Mouse (Mus musculus) forebrain, postnatal 0 days (tissue): ENCODE results near the gene 1520401A03Rik. TPM values are rescaled to one million over a fixed set of nuclear protein-coding genes. Genes with fewer than 3 reads are reported as not detected.

Experiments
- ATAC-seq: fragments of 200-750 bp; cut with Nextera tagmentation; 2 replicates; pipeline ENCODE4 v1.8.0; 2017; ENCODE audit warnings: mild to moderate bottlenecking, moderate library complexity
- DNase-seq: peaks from one replicate; pipeline ENCODE4 v3.0.0-alpha.2; 2015
- H3K27ac ChIP-seq: fragments of 300-500 bp; sonication (generic); 2 replicates; pipeline ENCODE4 v1.5.1; 2014; ENCODE audit warnings: low read depth, mild to moderate bottlenecking, antibody characterized with exemption, low read length, moderate library complexity, mixed read lengths
- H3K27me3 ChIP-seq: fragments of 300-500 bp; sonication (generic); 2 replicates; pipeline ENCODE4 v1.6.1; 2014; ENCODE audit warnings: mild to moderate bottlenecking, low read length, mixed read lengths; ENCODE audit not compliant: insufficient read depth
- H3K36me3 ChIP-seq: fragments of 300-500 bp; sonication (generic); 2 replicates; pipeline ENCODE4 v1.6.1; 2014; ENCODE audit warnings: mild to moderate bottlenecking, moderate library complexity; ENCODE audit not compliant: insufficient read depth
- H3K4me1 ChIP-seq: fragments of 300-500 bp; sonication (generic); 2 replicates; pipeline ENCODE4 v1.6.1; 2014; ENCODE audit warnings: antibody characterized with exemption; ENCODE audit not compliant: insufficient read depth
- H3K4me2 ChIP-seq: fragments of 300-500 bp; sonication (generic); 2 replicates; pipeline ENCODE4 v1.6.1; 2014; ENCODE audit warnings: low read depth, mild to moderate bottlenecking, moderate library complexity
- H3K4me3 ChIP-seq: fragments of 300-500 bp; sonication (generic); 2 replicates; pipeline ENCODE4 v1.5.1; 2014; ENCODE audit warnings: low read depth, low read length, mixed read lengths
- H3K9ac ChIP-seq: fragments of 300-500 bp; sonication (generic); 2 replicates; pipeline ENCODE4 v1.6.1; 2014; ENCODE audit warnings: mild to moderate bottlenecking
- H3K9me3 ChIP-seq: fragments of 300-500 bp; sonication (generic); 2 replicates; pipeline ENCODE4 v1.6.1; 2016; ENCODE audit warnings: low read length
- CTCF ChIP-seq: sonication (generic); IDR thresholded peaks from 2 replicates; pipeline ENCODE4 v1.5.1; 2016; ENCODE audit warnings: antibody characterized with exemption, control low read depth, low read depth
- WGBS: fragments of 180-500 bp; shearing (Covaris S2); extraction: QIAGEN DNeasy Blood & Tissue Kit; methylation state at CpG from one replicate; pipeline ENCODE4 v1.1.7; 2014; 5-methylcytosine and 5-hydroxymethylcytosine counted together
- polyA plus RNA-seq: library from polyadenylated mRNA; unstranded; fragments of >200 nt; fragmentation: Nextera tagmentation; extraction: Ambion mirVana; gene quantifications from 2 replicates; pipeline ENCODE4 v1.2.1, GENCODE M21; 2015
- total RNA-seq: library from RNA; depleted of rRNA; stranded (reverse); fragments of >200 nt; gene quantifications from 2 replicates; pipeline ENCODE4 v1.2.3, GENCODE M21; 2014

Gene 1520401A03Rik
- total and polyA plus RNA-seq, 2 experiments from 2014 or later, result not detected

DNA sequence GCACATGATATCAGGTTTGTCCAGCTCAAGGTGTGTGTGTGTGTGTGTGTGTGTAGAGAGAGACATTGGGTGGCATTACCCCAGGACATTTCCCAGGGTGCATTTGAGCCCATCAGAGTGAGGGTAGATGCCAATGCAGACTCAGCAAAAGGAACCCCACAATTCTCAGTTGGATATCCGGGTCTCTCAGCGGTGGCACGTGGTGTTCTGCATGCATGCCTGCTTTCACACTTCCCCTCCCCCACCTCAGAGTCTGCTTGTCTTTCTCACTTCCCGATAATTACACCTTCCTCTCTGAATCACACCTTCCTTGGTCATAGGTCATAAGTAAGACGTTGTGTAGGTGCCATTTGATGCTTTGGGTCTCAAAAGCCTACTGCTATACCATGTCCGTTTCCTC lies 25.4 kb upstream of the 1520401A03Rik start:
- no peak for TF ChIP-seq CTCF
- Histone ChIP-seq H3K9ac (no peak overlapping the region), H3K4me3 (no peak overlapping the region), H3K36me3 (peaks cover 19% of the 10 kb centered on the region), H3K27me3 (peaks cover 34% of the 10 kb centered on the region), H3K4me1 (peaks cover 9% of the 10 kb centered on the region), H3K9me3 (no peaks in the 10 kb centered on the region), H3K4me2 (no peak overlapping the region), H3K27ac (no peak overlapping the region)
- no peak for ATAC-seq
- no peak for DNase-seq
- 48% methylated on average over 6 of the region's 6 CpGs for WGBS

DNA sequence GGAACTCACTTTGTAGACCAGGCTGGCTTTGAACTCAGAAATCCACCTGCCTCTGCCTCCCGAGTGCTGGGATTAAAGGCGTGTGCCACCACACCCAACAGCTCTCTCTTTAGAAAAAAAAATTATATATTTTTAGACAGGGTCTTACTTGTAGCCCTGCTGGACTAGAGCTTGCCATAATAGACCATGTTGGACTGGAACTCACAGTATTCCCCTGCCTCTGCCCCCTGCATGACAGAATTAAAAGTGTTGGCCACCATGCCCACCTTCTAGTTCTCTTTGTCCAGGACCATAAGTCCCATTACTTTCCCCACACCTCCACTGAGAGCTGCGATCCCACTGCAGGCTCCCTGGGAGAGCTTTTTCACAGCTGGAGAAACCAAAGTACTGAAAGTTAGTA lies 24.9 kb upstream of the 1520401A03Rik start:
- DNase-seq, result no peak
- H3K36me3 ChIP-seq, result peaks cover 13% of the 10 kb centered on the region
- peaks cover 9% of the 10 kb centered on the region for H3K4me1 ChIP-seq
- H3K9me3 ChIP-seq, result no peaks in the 10 kb centered on the region
- H3K4me2 ChIP-seq, result no peak overlapping the region
- no peak overlapping the region for H3K9ac ChIP-seq
- H3K27ac ChIP-seq, result no peak overlapping the region
- 86% methylated on average over 3 of the region's 3 CpGs for WGBS
- H3K4me3 ChIP-seq, result no peak overlapping the region
- peaks cover 39% of the 10 kb centered on the region for H3K27me3 ChIP-seq
- no peak for ATAC-seq
- no peak for TF ChIP-seq CTCF

DNA sequence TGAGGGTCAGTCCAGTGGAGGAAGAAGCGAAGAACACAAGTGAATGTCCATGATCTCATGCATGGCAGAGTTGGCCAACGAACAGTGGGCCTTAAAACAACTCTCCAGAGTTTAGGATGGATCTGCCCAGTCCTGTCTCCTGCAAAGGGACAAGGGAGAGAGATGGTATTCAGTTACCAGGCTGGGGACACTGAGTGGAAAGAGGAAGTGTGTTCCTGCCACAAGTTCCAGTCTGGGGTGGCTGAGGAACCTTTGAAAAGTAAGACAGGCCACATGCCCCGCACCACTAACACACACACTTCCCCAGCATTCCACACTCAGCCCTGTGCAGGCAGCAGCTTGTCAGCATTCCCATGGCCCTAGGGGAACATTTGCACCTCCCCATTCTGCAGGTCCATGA lies 24.2 kb upstream of the 1520401A03Rik start:
- Histone ChIP-seq H3K27ac (no peak overlapping the region), H3K9ac (no peak overlapping the region), H3K27me3 (peaks cover 46% of the 10 kb centered on the region), H3K4me1 (peaks cover 9% of the 10 kb centered on the region), H3K9me3 (no peaks in the 10 kb centered on the region), H3K36me3 (peaks cover 6% of the 10 kb centered on the region; the same call in 1 of the 2 replicates), H3K4me3 (no peak overlapping the region), H3K4me2 (no peak overlapping the region)
- no peak for TF ChIP-seq CTCF
- ATAC-seq (no peak), DNase-seq (no peak)
- 85% methylated on average over 3 of the region's 3 CpGs for WGBS

DNA sequence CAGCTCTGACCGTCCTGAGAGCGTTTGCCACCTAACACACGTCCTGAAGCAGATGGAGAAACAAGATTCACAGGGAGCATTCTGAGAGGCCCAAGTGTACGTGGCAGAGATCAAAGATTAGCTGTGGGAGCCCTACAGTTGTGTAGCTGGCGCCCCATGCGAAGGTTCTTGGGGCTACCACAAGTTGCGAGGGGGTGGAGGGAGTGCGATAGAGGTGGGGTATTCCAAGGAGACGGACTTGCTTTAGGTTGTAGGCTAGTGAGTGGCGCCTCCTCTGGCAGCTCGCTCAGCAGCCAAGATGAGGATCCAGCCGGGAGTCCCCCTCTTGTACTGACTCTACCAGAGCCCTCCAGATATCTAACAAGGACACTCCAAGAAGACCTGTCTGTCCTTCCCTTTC lies 23.7 kb upstream of the 1520401A03Rik start:
- 0 out of 2 replicates have a peak overlapping the region, but pooled peaks have one; percentile 52 for H3K9ac ChIP-seq
- WGBS, result 5% methylated on average over 12 of the region's 12 CpGs

DNA sequence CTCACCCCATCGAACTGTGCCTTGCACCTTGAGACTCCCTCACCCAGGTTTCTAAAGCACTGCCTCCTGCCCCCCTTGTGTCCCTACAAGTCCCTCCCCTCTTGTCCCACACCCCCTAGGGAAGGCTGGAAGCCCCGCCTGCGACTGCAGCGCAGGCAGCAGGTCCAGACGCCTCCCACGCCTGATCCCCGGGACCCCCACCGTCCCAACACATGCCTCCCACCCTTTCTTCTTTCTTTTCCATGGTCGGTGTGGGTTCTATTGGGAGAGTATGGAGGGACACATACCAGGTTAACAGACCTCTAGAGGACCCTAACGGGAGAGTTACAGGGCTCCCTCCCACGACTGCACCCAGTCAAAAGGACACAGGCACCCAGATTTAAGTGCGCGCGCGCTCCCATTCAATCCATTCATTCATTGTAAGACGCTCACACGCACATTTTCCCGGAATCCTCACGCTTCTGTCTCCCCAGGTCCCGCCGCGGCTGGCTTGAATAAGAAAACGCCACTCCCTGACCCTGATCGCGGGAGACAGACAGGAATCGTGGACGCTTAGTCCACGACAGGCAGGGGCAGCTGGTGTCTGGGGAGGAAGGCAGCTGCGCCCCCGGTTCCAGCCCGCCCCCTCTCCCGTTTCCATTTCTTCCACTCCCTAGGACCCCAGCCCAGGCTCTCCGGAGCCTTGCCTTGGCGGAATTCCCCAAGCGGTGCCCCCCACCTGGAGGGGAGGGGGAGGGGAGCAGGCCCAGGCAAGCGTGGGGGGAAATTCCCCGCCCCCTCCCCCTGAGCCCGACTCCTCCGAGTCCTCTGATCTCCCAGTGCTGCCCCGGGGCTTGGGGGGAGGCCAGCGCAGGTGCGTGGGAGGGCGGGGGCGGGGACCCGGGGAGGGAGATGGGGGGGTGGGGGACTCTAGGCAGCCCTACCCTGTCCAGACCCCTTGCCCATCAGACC lies 23.0 kb upstream of the 1520401A03Rik start, which contains the start of gene Kremen2:
Gene Kremen2 (minus strand): TSS at position 533 of the 951 bp plus-strand sequence.
- ATAC-seq, result peak; percentile 7; the same call in 1 of the 2 replicates
- DNase-seq, result peak; percentile 59
- Histone ChIP-seq H3K36me3 (no peaks in the 10 kb centered on the region), H3K4me3 (peak within 1 kb of the TSS; percentile 44), H3K27ac (no peak within 1 kb of the TSS), H3K27me3 (peaks cover 52% of the 10 kb centered on the region), H3K4me2 (peak within 1 kb of the TSS; percentile 89), H3K9ac (peak within 1 kb of the TSS; percentile 52; the same call in 1 of the 2 replicates), H3K4me1 (peaks cover 9% of the 10 kb centered on the region), H3K9me3 (no peaks in the 10 kb centered on the region)
- 1% methylated on average over 43 of the region's 45 CpGs for WGBS
- TF ChIP-seq CTCF, result no peak

More for the DNA sequence above, 23.7 kb upstream of the 1520401A03Rik start:
- no peak overlapping the region for H3K27ac ChIP-seq
- ATAC-seq (no peak), DNase-seq (peak; percentile 20)
- peaks cover 51% of the 10 kb centered on the region for H3K27me3 ChIP-seq
- peak; percentile 48; the same call in 1 of the 2 replicates for TF ChIP-seq CTCF
- peak overlapping the region; percentile 89 for H3K4me2 ChIP-seq
- peaks cover 9% of the 10 kb centered on the region for H3K4me1 ChIP-seq
- H3K9me3 ChIP-seq, result no peaks in the 10 kb centered on the region
- 0 out of 2 replicates have a peak, but pooled peaks cover 2% of the 10 kb centered on the region for H3K36me3 ChIP-seq
- peak overlapping the region; percentile 44 for H3K4me3 ChIP-seq

DNA sequence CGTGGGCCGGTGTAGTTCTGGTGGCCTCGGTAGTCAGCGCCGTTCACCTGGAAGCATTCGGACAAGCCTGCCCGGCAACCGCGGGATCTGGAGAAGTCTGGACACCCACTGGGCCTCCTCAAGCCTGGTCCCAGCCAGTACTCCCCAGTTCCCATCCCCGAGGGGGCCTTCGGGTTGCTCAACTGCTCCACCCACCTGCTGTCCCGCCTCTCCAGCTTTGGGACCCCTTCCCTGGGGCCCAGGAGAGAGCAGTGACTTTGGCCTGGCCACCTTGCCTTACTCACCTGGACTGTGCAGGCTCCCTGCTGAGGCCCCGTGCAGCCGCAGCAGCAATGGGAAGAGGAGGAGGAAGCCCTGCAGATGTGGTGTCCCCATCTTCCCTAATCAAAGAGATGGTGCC lies 22.1 kb upstream of the 1520401A03Rik start:
- WGBS, result 8% methylated on average over 14 of the region's 14 CpGs
- no peak overlapping the region for H3K4me3 ChIP-seq
- no peak overlapping the region for H3K9ac ChIP-seq
- H3K4me1 ChIP-seq, result peaks cover 9% of the 10 kb centered on the region
- no peaks in the 10 kb centered on the region for H3K36me3 ChIP-seq
- H3K27me3 ChIP-seq, result peaks cover 52% of the 10 kb centered on the region
- ATAC-seq (no peak), DNase-seq (no peak)
- no peak overlapping the region for H3K27ac ChIP-seq
- TF ChIP-seq CTCF, result no peak
- peak overlapping the region; percentile 89; the same call in 1 of the 2 replicates for H3K4me2 ChIP-seq
- H3K9me3 ChIP-seq, result no peaks in the 10 kb centered on the region

DNA sequence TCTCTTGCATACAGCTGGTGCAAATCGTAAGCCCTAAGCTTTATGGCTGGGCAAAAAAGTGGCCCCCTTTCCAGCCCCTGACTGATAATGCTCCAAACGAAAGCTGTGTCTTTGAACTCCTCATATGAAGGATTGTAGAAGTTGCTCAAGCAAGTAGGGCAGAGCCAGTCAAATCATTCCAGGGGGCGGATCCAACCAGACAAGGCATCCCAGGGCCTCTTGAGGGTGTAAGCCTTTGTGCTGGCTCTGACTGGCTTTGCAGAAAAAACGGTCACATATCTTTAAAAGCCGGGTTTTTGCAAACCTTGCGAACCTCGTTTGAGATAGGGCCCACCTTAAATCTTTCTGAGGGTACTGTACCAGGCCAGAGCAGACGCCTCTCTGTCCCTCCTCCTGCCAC lies 21.5 kb upstream of the 1520401A03Rik start:
- Histone ChIP-seq H3K9me3 (no peaks in the 10 kb centered on the region), H3K4me2 (no peak overlapping the region), H3K4me1 (peaks cover 10% of the 10 kb centered on the region), H3K9ac (no peak overlapping the region), H3K36me3 (no peaks in the 10 kb centered on the region), H3K27ac (no peak overlapping the region), H3K27me3 (peaks cover 52% of the 10 kb centered on the region), H3K4me3 (no peak overlapping the region)
- ATAC-seq, result no peak
- DNase-seq, result no peak
- no peak for TF ChIP-seq CTCF
- WGBS, result 28% methylated on average over 8 of the region's 8 CpGs
